Mouse (Mus musculus) hindbrain, embryonic 13.5 days (tissue): ENCODE measurements around the gene Trdn. TPM values are rescaled to one million over a fixed set of nuclear protein-coding genes. Genes with fewer than 3 reads are reported as not detected.

Experiments used
- polyA plus RNA-seq: library from polyadenylated mRNA; unstranded; fragments of >200 nt; fragmentation: Nextera tagmentation; extraction: Ambion mirVana; gene quantifications from 2 replicates; pipeline ENCODE4 v1.2.1, GENCODE M21; 2015

Trdn gene
- polyA plus RNA-seq, 1 experiment from 2014 or later = 0.34 TPM

Other genes with a start within 250 kb of the Trdn start
- 8.1 and 9.5 TPM in 2 replicates for gene Nkain2, start 190.1 kb upstream of the Trdn start, polyA plus RNA-seq